Mouse (Mus musculus) embryonic facial prominence, embryonic 11.5 days (tissue): ENCODE results near the gene Gdf10. TPM values are rescaled to one million over a fixed set of nuclear protein-coding genes. Genes with fewer than 3 reads are reported as not detected.

Experiments
- ATAC-seq: fragments of 200-750 bp; cut with Nextera tagmentation; replicated peaks from 2 replicates; pipeline ENCODE4 v1.8.0; 2017; ENCODE audit warnings: low read depth; ENCODE audit not compliant: insufficient number of reproducible peaks, low FRiP score, low TSS enrichment
- DNase-seq: peaks from one replicate; pipeline ENCODE4 v3.0.0-alpha.2; 2015; ENCODE audit warnings: low spot score
- H3K27ac ChIP-seq: fragments of 300-500 bp; sonication (generic); replicated peaks from 2 replicates; pipeline ENCODE4 v1.5.1; 2014; ENCODE audit warnings: mild to moderate bottlenecking, low read depth, low read length, control low read depth
- H3K27me3 ChIP-seq: fragments of 300-500 bp; sonication (generic); 2 replicates; pipeline ENCODE4 v1.6.1; 2014; ENCODE audit warnings: mild to moderate bottlenecking, low read length, moderate library complexity, mixed read lengths; ENCODE audit not compliant: control insufficient read depth, insufficient read depth
- H3K36me3 ChIP-seq: fragments of 300-500 bp; sonication (generic); replicated peaks from 2 replicates; pipeline ENCODE4 v1.6.1; 2014; ENCODE audit warnings: low read depth, mild to moderate bottlenecking, low read length, moderate library complexity, mixed read lengths; ENCODE audit not compliant: control insufficient read depth, insufficient read depth
- H3K4me1 ChIP-seq: fragments of 300-500 bp; sonication (generic); 2 replicates; pipeline ENCODE4 v1.6.1; 2014; ENCODE audit warnings: low read length, mixed read lengths; ENCODE audit not compliant: control insufficient read depth, insufficient read depth
- H3K4me2 ChIP-seq: fragments of 300-500 bp; sonication (generic); 2 replicates; pipeline ENCODE4 v1.6.1; 2014; ENCODE audit warnings: low read depth, mild to moderate bottlenecking, control low read depth, low read length, moderate library complexity
- H3K4me3 ChIP-seq: fragments of 300-500 bp; sonication (generic); 2 replicates; pipeline ENCODE4 v1.5.1; 2014; ENCODE audit warnings: low read depth, low read length, control low read depth
- H3K9ac ChIP-seq: fragments of 300-500 bp; sonication (generic); replicated peaks from 2 replicates; pipeline ENCODE4 v1.6.1; 2014; ENCODE audit warnings: mild to moderate bottlenecking, control low read depth, low read length
- H3K9me3 ChIP-seq: fragments of 300-500 bp; sonication (generic); replicated peaks from 2 replicates; pipeline ENCODE4 v1.6.1; 2016; ENCODE audit warnings: mild to moderate bottlenecking, low read length, inconsistent platforms, mixed read lengths; ENCODE audit not compliant: control insufficient read depth
- WGBS: fragments of 180-500 bp; shearing (Covaris S2); extraction: QIAGEN DNeasy Blood & Tissue Kit; methylation state at CpG from one replicate; pipeline ENCODE4 v1.1.7; 2014; 5-methylcytosine and 5-hydroxymethylcytosine counted together
- polyA plus RNA-seq: library from polyadenylated mRNA; unstranded; fragments of >200 nt; fragmentation: Nextera tagmentation; extraction: Ambion mirVana; gene quantifications from 2 replicates; pipeline ENCODE4 v1.2.1, GENCODE M21; 2014

Gene Gdf10
- polyA plus RNA-seq, 1 experiment from 2014 or later = 3.6 TPM

- no peak overlapping the region for H3K27ac ChIP-seq
- 23% methylated on average over 14 of the region's 14 CpGs for WGBS
- no peak overlapping the region for H3K4me3 ChIP-seq
- no peaks in the 10 kb centered on the region for H3K36me3 ChIP-seq
- ATAC-seq (no peak), DNase-seq (no peak)
- H3K9ac ChIP-seq = no peak overlapping the region
- H3K4me2 ChIP-seq = no peak overlapping the region
- H3K4me1 ChIP-seq = peaks cover 3% of the 10 kb centered on the region; the same call in 1 of the 2 replicates
- peaks cover 35% of the 10 kb centered on the region for H3K27me3 ChIP-seq
- no peaks in the 10 kb centered on the region for H3K9me3 ChIP-seq
These were observed 2.4 kb upstream of the Gdf10 start for GRCm38 (mm10) chr14:33920727-33921559.

DNA sequence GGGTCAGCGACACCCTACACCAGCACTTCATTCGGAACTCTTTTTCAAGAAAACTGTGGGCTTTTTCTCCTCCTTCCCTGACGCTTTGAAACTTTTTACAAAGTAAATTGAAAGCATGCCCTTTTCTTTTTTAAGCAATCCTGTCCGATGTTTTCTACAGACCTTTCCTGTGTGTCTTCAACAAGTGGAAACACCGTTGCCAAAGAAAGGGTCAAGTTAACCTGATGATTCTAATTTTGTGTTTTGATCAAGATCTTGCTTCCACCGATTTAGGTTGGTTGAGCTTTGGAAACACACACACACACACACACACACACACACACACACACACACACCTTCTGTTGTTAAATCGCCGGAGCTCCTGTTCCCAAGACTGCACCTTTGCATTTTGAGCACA, 618 bp upstream of the Gdf10 start:
- ATAC-seq (no peak), DNase-seq (no peak)
- H3K9ac ChIP-seq = no peak overlapping the region
- peaks cover 3% of the 10 kb centered on the region; the same call in 1 of the 2 replicates for H3K4me1 ChIP-seq
- H3K27ac ChIP-seq = no peak overlapping the region
- H3K4me3 ChIP-seq = peak overlapping the region; percentile 58
- H3K9me3 ChIP-seq = no peaks in the 10 kb centered on the region
- H3K4me2 ChIP-seq = peak overlapping the region; percentile 98
- 3% methylated on average over 8 of the region's 8 CpGs for WGBS
- peaks cover 35% of the 10 kb centered on the region for H3K27me3 ChIP-seq
- H3K36me3 ChIP-seq = no peaks in the 10 kb centered on the region

GRCm38 (mm10) chr14:33931853-33932252, 8.5 kb downstream of the Gdf10 start:
- Histone ChIP-seq H3K27me3 (peaks cover 2% of the 10 kb centered on the region; the same call in 1 of the 2 replicates), H3K4me3 (no peak overlapping the region), H3K9me3 (no peaks in the 10 kb centered on the region), H3K4me1 (no peaks in the 10 kb centered on the region), H3K9ac (no peak overlapping the region), H3K36me3 (no peaks in the 10 kb centered on the region), H3K4me2 (no peak overlapping the region), H3K27ac (no peak overlapping the region)
- ATAC-seq (0 out of 2 replicates have a peak, but pooled peaks have one; percentile 35), DNase-seq (no peak)
- 55% methylated on average over 17 of the region's 17 CpGs for WGBS

GRCm38 (mm10) chr14:33932935-33933703, 9.7 kb downstream of the Gdf10 start:
- ATAC-seq (no peak; the same call in 1 of the 2 replicates), DNase-seq (peak; percentile 69)
- Histone ChIP-seq H3K27me3 (no peaks in the 10 kb centered on the region; the same call in 1 of the 2 replicates), H3K4me3 (no peak overlapping the region), H3K9me3 (no peaks in the 10 kb centered on the region), H3K36me3 (no peaks in the 10 kb centered on the region), H3K4me2 (no peak overlapping the region), H3K27ac (no peak overlapping the region), H3K9ac (no peak overlapping the region), H3K4me1 (no peaks in the 10 kb centered on the region)
- WGBS = 62% methylated on average over 10 of the region's 10 CpGs

- Histone ChIP-seq H3K36me3 (no peaks in the 10 kb centered on the region), H3K4me3 (no peak overlapping the region), H3K27me3 (no peaks in the 10 kb centered on the region), H3K4me2 (no peak overlapping the region), H3K4me1 (no peaks in the 10 kb centered on the region), H3K27ac (no peak overlapping the region), H3K9me3 (no peaks in the 10 kb centered on the region), H3K9ac (no peak overlapping the region)
- ATAC-seq (no peak), DNase-seq (peak; percentile 76)
- 40% methylated on average over 5 of the region's 5 CpGs for WGBS
These were observed 10.5 kb downstream of the Gdf10 start for GRCm38 (mm10) chr14:33933778-33934317.

DNA sequence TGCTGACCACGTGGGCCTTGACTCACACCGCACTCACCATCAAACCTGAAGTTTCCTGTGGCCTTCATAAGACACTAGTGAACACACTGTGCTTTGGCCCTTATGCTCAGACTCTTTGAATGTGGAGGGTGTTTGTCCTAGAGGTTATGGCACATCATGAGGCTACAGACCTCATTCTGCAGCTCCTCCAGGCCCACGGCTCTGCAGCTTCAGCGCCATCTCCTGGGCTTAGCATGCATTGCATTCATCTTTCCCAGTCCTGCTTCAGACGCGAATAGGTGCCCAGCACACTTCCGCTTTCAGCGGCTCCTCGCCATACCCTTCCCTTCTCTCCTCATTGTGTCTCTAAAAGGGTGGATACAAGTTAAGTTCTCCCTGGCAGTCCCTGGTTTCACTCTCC, 15.7 kb downstream of the Gdf10 start:
- Histone ChIP-seq H3K27me3 (0 out of 2 replicates have a peak, but pooled peaks cover 2% of the 10 kb centered on the region), H3K9ac (peak overlapping the region; percentile 25; the same call in 1 of the 2 replicates), H3K4me3 (no peak overlapping the region), H3K9me3 (no peaks in the 10 kb centered on the region), H3K36me3 (no peaks in the 10 kb centered on the region), H3K4me1 (no peaks in the 10 kb centered on the region), H3K27ac (no peak overlapping the region), H3K4me2 (no peak overlapping the region)
- no peak; the same call in 1 of the 2 replicates for ATAC-seq
- DNase-seq = peak; percentile 82
- 27% methylated on average over 9 of the region's 9 CpGs for WGBS

DNA sequence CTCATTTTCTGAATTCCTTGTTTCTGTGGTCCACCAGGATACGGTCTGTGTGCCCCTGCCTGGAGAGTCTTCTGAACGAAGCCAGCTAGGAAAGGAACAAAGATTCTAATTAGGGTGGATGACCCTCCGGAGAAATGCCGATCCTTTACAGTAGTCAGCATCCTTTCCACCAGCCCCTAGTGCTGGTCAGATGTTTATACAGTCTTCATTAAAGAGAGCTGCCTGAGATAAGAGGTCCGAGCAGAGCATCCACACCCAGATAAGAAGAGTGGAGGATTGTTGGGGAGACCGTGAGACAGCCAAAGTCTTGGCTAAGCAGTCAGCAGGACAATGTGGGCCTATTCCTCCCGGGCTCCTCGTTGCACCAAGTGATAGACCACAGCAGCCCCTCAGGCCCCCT, 17.4 kb downstream of the Gdf10 start, which contains the start of gene Gdf2:
Gene Gdf2, plus strand, starts transcription at position 301 of the 400 bp plus-strand sequence.
- Histone ChIP-seq H3K36me3 (no peaks in the 10 kb centered on the region), H3K4me1 (no peaks in the 10 kb centered on the region), H3K27ac (no peak within 1 kb of the TSS), H3K9ac (no peak within 1 kb of the TSS; the same call in 1 of the 2 replicates), H3K27me3 (0 out of 2 replicates have a peak, but pooled peaks cover 2% of the 10 kb centered on the region), H3K9me3 (no peaks in the 10 kb centered on the region), H3K4me2 (no peak within 1 kb of the TSS), H3K4me3 (no peak within 1 kb of the TSS)
- ATAC-seq = no peak
- WGBS = 80% methylated on average over 8 of the region's 8 CpGs
- DNase-seq = no peak
